Mouse (Mus musculus): ENCODE measurements around the gene Tln1. TPM values are rescaled to one million over a fixed set of nuclear protein-coding genes. Genes with fewer than 3 reads are reported as not detected.
A peak's percentile ranks its signal among the peaks of the same experiment; 100 is the strongest.

Gene Tln1
- polyA plus RNA-seq, 1 experiment from 2014 or later = 57.8 TPM

GRCm38 (mm10) chr4:43542044-43542443 lies 20.4 kb downstream of the Tln1 start:
- H3K4me1 ChIP-seq (ENCODE audit: control insufficient read depth, insufficient read depth, low read length) = no peaks in the 10 kb centered on the region
- no peak for ATAC-seq (ENCODE audit: low read depth)
- H3K4me3 ChIP-seq (ENCODE audit: low read depth, low read length) = no peak overlapping the region
- no peak overlapping the region for H3K9ac ChIP-seq (replicated peaks; ENCODE audit: low read depth, low read length)
- H3K9me3 ChIP-seq (ENCODE audit: control insufficient read depth, low read length) = no peaks in the 10 kb centered on the region
- peaks cover 79% of the 10 kb centered on the region for H3K36me3 ChIP-seq (ENCODE audit: control insufficient read depth, insufficient read depth, low read length)
- H3K27ac ChIP-seq (ENCODE audit: low read depth, low read length) = no peak overlapping the region
- WGBS = 75% methylated on average over 2 of the region's 3 CpGs
- no peaks in the 10 kb centered on the region for H3K27me3 ChIP-seq (ENCODE audit: control insufficient read depth, insufficient read depth, low read length)
- H3K4me2 ChIP-seq (ENCODE audit: low read depth, low read length) = no peak overlapping the region

- no peak overlapping the region for H3K27ac ChIP-seq (ENCODE audit: low read depth, low read length)
- H3K4me3 ChIP-seq (ENCODE audit: low read depth, low read length) = no peak overlapping the region
- H3K4me1 ChIP-seq (ENCODE audit: control insufficient read depth, insufficient read depth, low read length) = no peaks in the 10 kb centered on the region
- H3K4me2 ChIP-seq (ENCODE audit: low read depth, low read length) = no peak overlapping the region
- no peak for ATAC-seq (ENCODE audit: low read depth)
- no peak overlapping the region for H3K9ac ChIP-seq (replicated peaks; ENCODE audit: low read depth, low read length)
- 99% methylated on average over 9 of the region's 9 CpGs for WGBS
- peaks cover 79% of the 10 kb centered on the region for H3K36me3 ChIP-seq (ENCODE audit: control insufficient read depth, insufficient read depth, low read length)
- no peaks in the 10 kb centered on the region for H3K9me3 ChIP-seq (ENCODE audit: control insufficient read depth, low read length)
- H3K27me3 ChIP-seq (ENCODE audit: control insufficient read depth, insufficient read depth, low read length) = no peaks in the 10 kb centered on the region
Observed at GRCm38 (mm10) chr4:43536031-43536430, 26.5 kb downstream of the Tln1 start.

GRCm38 (mm10) chr4:43535628-43536027 lies 26.9 kb downstream of the Tln1 start:
- H3K27ac ChIP-seq (ENCODE audit: low read depth, low read length) = no peak overlapping the region
- no peak overlapping the region for H3K4me2 ChIP-seq (ENCODE audit: low read depth, low read length)
- no peak overlapping the region for H3K4me3 ChIP-seq (ENCODE audit: low read depth, low read length)
- no peaks in the 10 kb centered on the region for H3K27me3 ChIP-seq (ENCODE audit: control insufficient read depth, insufficient read depth, low read length)
- no peaks in the 10 kb centered on the region for H3K9me3 ChIP-seq (ENCODE audit: control insufficient read depth, low read length)
- peaks cover 81% of the 10 kb centered on the region for H3K36me3 ChIP-seq (ENCODE audit: control insufficient read depth, insufficient read depth, low read length)
- 95% methylated on average over 8 of the region's 8 CpGs for WGBS
- H3K4me1 ChIP-seq (ENCODE audit: control insufficient read depth, insufficient read depth, low read length) = no peaks in the 10 kb centered on the region
- no peak overlapping the region for H3K9ac ChIP-seq (replicated peaks; ENCODE audit: low read depth, low read length)
- ATAC-seq (ENCODE audit: low read depth) = no peak

- Histone ChIP-seq H3K27me3 (ENCODE audit: control insufficient read depth, insufficient read depth, low read length) (no peaks in the 10 kb centered on the region), H3K9me3 (ENCODE audit: control insufficient read depth, low read length) (no peaks in the 10 kb centered on the region), H3K4me1 (ENCODE audit: control insufficient read depth, insufficient read depth, low read length) (no peaks in the 10 kb centered on the region), H3K27ac (ENCODE audit: low read depth, low read length) (no peak overlapping the region), H3K4me2 (ENCODE audit: low read depth, low read length) (no peak overlapping the region), H3K4me3 (ENCODE audit: low read depth, low read length) (no peak overlapping the region), H3K36me3 (ENCODE audit: control insufficient read depth, insufficient read depth, low read length) (peaks cover 63% of the 10 kb centered on the region), H3K9ac (replicated peaks; ENCODE audit: low read depth, low read length) (no peak overlapping the region)
- no peak for ATAC-seq (ENCODE audit: low read depth)
- WGBS = 86% methylated on average over 9 of the region's 9 CpGs
Observed at GRCm38 (mm10) chr4:43533270-43533669, 29.2 kb downstream of the Tln1 start.

- 28% methylated on average over 7 of the region's 7 CpGs for WGBS
- H3K4me2 ChIP-seq (ENCODE audit: low read depth, low read length) = no peak overlapping the region
- ATAC-seq (ENCODE audit: low read depth) = no peak
- no peaks in the 10 kb centered on the region for H3K4me1 ChIP-seq (ENCODE audit: control insufficient read depth, insufficient read depth, low read length)
- H3K27me3 ChIP-seq (ENCODE audit: control insufficient read depth, insufficient read depth, low read length) = no peaks in the 10 kb centered on the region
- no peak overlapping the region for H3K27ac ChIP-seq (ENCODE audit: low read depth, low read length)
- no peak overlapping the region for H3K9ac ChIP-seq (replicated peaks; ENCODE audit: low read depth, low read length)
- no peaks in the 10 kb centered on the region for H3K9me3 ChIP-seq (ENCODE audit: control insufficient read depth, low read length)
- H3K36me3 ChIP-seq (ENCODE audit: control insufficient read depth, insufficient read depth, low read length) = peaks cover 40% of the 10 kb centered on the region
- no peak overlapping the region for H3K4me3 ChIP-seq (ENCODE audit: low read depth, low read length)
Observed at GRCm38 (mm10) chr4:43530581-43530980, 31.9 kb downstream of the Tln1 start.

GRCm38 (mm10) chr4:43530081-43530501 lies 32.4 kb downstream of the Tln1 start:
- Histone ChIP-seq H3K9me3 (ENCODE audit: control insufficient read depth, low read length) (no peaks in the 10 kb centered on the region), H3K9ac (replicated peaks; ENCODE audit: low read depth, low read length) (no peak overlapping the region), H3K4me1 (ENCODE audit: control insufficient read depth, insufficient read depth, low read length) (no peaks in the 10 kb centered on the region), H3K4me2 (ENCODE audit: low read depth, low read length) (no peak overlapping the region), H3K4me3 (ENCODE audit: low read depth, low read length) (no peak overlapping the region), H3K27ac (ENCODE audit: low read depth, low read length) (no peak overlapping the region), H3K36me3 (ENCODE audit: control insufficient read depth, insufficient read depth, low read length) (peaks cover 35% of the 10 kb centered on the region), H3K27me3 (ENCODE audit: control insufficient read depth, insufficient read depth, low read length) (no peaks in the 10 kb centered on the region)
- ATAC-seq (ENCODE audit: low read depth) = no peak
- 61% methylated on average over 8 of the region's 8 CpGs for WGBS

- Histone ChIP-seq H3K27ac (ENCODE audit: low read depth, low read length) (no peak overlapping the region), H3K4me2 (ENCODE audit: low read depth, low read length) (no peak overlapping the region), H3K9ac (replicated peaks; ENCODE audit: low read depth, low read length) (no peak overlapping the region), H3K9me3 (ENCODE audit: control insufficient read depth, low read length) (no peaks in the 10 kb centered on the region), H3K4me3 (ENCODE audit: low read depth, low read length) (no peak overlapping the region), H3K36me3 (ENCODE audit: control insufficient read depth, insufficient read depth, low read length) (peaks cover 24% of the 10 kb centered on the region), H3K4me1 (ENCODE audit: control insufficient read depth, insufficient read depth, low read length) (peaks cover 8% of the 10 kb centered on the region; the same call in 1 of the 2 replicates), H3K27me3 (ENCODE audit: control insufficient read depth, insufficient read depth, low read length) (peaks cover 3% of the 10 kb centered on the region)
- no peak for ATAC-seq (ENCODE audit: low read depth)
- WGBS = 76% methylated on average over 9 of the region's 9 CpGs
Observed at GRCm38 (mm10) chr4:43528487-43528886, 34.0 kb downstream of the Tln1 start.

- Histone ChIP-seq H3K9me3 (ENCODE audit: control insufficient read depth, low read length) (no peaks in the 10 kb centered on the region), H3K27me3 (ENCODE audit: control insufficient read depth, insufficient read depth, low read length) (peaks cover 9% of the 10 kb centered on the region), H3K4me2 (ENCODE audit: low read depth, low read length) (no peak overlapping the region), H3K27ac (ENCODE audit: low read depth, low read length) (no peak overlapping the region), H3K4me1 (ENCODE audit: control insufficient read depth, insufficient read depth, low read length) (peaks cover 8% of the 10 kb centered on the region; the same call in 1 of the 2 replicates), H3K36me3 (ENCODE audit: control insufficient read depth, insufficient read depth, low read length) (peaks cover 18% of the 10 kb centered on the region), H3K4me3 (ENCODE audit: low read depth, low read length) (no peak overlapping the region), H3K9ac (replicated peaks; ENCODE audit: low read depth, low read length) (no peak overlapping the region)
- WGBS = 63% methylated on average over 5 of the region's 5 CpGs
- ATAC-seq (ENCODE audit: low read depth) = no peak
Observed at GRCm38 (mm10) chr4:43527880-43528279, 34.6 kb downstream of the Tln1 start.

GRCm38 (mm10) chr4:43519956-43520355 lies 42.5 kb downstream of the Tln1 start:
- no peak overlapping the region for H3K9ac ChIP-seq (replicated peaks; ENCODE audit: low read depth, low read length)
- peaks cover 11% of the 10 kb centered on the region for H3K27me3 ChIP-seq (ENCODE audit: control insufficient read depth, insufficient read depth, low read length)
- H3K27ac ChIP-seq (ENCODE audit: low read depth, low read length) = no peak overlapping the region
- H3K36me3 ChIP-seq (ENCODE audit: control insufficient read depth, insufficient read depth, low read length) = no peaks in the 10 kb centered on the region
- peaks cover 8% of the 10 kb centered on the region; the same call in 1 of the 2 replicates for H3K4me1 ChIP-seq (ENCODE audit: control insufficient read depth, insufficient read depth, low read length)
- peak; percentile 78 for ATAC-seq (ENCODE audit: low read depth)
- no peak overlapping the region for H3K4me3 ChIP-seq (ENCODE audit: low read depth, low read length)
- WGBS = 11% methylated on average over 6 of the region's 6 CpGs
- peak overlapping the region; percentile 19 for H3K4me2 ChIP-seq (ENCODE audit: low read depth, low read length)
- no peaks in the 10 kb centered on the region for H3K9me3 ChIP-seq (ENCODE audit: control insufficient read depth, low read length)
